Mouse (Mus musculus): ENCODE measurements at regions not wholly inside any gene's neighbourhood (a gene's known extent, or its start where the extent isn't known, plus 50 kb on each side); places are given as distances from the start of the nearest gene placed in this dataset.

DNA sequence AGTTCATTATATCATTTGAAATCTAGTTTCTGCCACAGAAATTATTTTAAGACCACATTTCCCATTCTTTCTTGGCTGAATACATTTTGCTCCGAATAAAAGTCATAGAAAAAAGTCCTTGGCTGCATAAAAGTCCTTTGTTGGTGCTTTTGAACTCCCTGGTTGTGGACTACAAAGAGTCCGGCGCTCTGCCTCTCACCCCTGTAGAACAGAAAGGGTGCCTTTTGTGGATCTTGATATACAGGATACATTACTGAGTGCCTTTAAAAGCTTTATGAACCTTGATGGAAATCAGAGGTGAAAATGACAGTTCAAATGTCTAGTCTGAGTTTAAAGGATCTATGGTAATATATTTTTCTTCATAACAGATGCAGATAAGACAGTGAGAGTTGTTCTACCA is 355.5 kb downstream of the Anxa1 start:
- no peak for DNase-seq (ENCODE audit: low spot score in 2 of 2)

DNA sequence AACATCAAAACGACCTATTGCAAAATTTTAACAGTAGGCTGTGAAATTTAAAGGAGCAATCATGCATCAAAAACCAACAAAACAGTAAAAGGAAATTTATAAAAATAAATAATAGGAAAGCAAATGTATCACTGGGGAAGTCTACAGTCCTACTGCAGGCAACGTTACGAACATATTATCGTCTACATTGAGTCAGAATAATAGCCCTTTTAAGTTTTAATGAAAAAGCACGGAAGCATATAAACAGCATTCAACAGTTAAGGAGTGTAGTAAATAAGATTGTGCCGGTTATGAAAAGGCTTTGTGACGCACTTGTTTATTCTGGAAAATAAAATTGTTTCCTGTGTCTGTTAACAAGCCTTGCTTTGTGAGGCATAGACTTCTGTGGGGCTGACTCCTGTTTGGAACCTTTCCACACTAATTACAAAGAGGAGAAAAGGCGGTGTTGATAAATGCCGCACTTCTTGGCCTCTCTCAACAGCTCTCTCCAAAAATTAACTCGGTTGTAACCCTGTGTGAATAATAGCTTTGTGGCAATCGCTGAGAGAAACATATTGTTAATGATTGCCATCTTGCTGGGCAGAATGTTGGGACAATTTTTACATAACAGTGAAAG is 363.0 kb downstream of the Anxa1 start:
- DNase-seq (ENCODE audit: low spot score in 2 of 2) = no peak

DNA sequence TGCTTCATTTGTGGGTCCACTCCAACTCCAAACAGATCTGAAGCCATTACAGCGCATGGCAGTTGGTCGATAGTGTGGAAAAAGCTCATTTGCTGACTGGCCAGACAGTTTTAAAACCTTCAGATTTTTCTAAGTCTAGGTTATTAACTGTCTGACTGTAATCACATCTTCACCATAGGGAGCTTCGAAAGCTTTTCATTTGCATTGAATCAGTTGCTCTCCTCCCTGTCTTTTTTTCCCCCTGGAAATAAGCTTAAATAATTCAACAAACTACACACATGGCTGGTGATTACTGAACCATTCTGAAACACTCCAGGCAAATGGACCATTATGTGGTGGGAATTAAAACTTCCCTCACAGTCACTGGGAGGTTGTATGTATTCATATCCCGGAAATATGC is 376.6 kb downstream of the Anxa1 start:
- no peak for DNase-seq (ENCODE audit: low spot score in 2 of 2)

DNA sequence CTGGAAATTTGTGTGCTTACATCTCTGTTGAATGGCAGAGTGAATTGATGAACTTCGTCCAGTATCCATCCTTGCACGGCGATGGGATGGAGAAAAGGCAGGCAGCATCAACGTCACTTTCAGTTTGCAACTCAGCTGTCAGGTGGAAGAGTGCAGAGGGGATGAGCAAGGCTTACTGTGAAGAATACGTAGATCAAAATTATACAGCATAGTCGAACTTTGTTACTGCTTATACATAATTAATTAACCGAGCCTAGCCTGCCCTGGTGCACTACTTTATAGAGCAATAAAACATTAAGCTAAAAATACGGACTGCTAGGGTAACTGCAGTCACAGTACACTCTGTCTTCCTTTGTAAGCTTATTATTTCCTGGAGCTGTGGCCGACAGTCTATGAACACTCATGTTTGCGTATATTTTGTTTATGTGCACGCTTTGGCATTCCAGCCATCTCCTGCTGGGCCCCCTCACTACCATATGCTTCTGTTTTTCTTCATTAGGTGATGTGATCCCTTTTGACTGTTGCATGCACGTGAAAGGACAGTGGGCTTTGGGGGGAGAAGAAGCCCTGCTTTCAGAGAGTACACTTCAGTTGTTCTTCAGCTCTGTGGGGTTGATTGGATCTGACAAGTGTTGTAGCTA is 380.8 kb downstream of the Anxa1 start:
- no peak for DNase-seq (ENCODE audit: low spot score in 2 of 2)

DNA sequence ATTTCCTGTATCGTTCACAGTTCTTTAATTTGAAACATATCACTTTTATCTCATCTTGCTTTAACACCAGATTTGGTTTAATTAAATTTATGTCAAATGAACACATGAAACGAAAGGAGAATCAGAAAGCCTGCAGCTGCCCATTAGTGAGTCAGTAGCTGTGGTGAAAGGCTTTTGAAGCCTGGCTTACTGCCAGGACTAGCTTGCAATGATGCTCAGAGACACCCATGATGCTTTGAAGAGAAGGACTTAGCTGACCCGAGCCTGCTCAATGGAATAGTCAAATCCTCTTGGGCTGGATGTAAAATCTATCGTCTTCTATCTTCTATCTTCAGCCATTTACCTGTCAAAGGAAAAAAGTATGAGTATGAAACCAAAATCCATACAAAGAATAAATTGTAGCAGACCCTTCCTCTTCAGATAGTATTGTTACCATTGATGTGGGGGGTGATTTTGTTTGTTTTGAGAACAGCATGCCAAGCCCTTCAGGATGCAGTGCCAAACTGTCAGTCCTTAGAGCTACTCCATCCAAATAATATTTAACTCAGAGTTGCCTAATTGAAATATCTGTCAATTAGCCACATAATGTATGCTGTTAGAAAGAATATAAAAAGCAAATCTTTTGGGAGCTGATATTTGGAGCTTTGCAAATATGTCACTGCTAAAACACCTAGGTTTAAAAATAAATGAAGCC is 384.7 kb downstream of the Anxa1 start:
- DNase-seq (ENCODE audit: low spot score in 2 of 2) = no peak

DNA sequence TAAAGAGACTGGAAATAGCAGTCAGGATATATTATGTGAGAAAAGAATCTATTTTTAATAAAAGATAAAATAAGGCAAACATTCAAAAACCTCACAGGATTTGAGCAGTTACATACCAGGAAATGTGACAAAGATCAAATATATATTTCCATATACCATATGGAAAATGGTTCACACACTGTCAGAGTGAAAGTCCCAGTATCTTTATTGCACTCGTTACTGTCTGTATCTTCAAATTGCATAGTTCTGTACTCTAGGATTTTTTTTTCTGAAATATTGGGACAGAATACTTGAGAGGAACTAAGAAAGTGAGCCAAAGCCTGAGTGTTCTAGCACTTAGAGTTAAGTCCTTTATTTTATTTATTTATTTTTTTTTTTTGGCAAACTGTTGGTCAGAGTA is 403.5 kb downstream of the Anxa1 start:
- no peak for DNase-seq (ENCODE audit: low spot score in 2 of 2)

DNA sequence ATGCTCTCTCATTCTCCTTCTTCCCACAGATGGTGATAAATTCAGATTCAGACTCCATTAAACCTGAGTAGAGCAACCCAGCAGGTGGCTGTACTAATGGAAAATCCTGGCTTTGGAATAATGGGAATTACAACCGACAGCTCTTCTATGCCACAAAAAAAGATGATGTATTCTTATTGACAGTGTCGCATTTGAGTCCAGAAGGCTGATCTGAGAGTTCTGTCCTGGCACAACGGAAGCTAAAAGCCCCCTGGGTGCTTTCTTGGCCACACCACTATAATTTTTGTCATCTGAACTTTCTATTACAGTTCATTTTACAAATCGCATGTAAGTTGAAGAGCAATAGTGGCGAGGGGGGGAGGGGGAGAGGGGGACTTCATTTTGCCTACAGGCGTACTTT is 411.9 kb downstream of the Anxa1 start:
- no peak for DNase-seq (ENCODE audit: low spot score in 2 of 2)

DNA sequence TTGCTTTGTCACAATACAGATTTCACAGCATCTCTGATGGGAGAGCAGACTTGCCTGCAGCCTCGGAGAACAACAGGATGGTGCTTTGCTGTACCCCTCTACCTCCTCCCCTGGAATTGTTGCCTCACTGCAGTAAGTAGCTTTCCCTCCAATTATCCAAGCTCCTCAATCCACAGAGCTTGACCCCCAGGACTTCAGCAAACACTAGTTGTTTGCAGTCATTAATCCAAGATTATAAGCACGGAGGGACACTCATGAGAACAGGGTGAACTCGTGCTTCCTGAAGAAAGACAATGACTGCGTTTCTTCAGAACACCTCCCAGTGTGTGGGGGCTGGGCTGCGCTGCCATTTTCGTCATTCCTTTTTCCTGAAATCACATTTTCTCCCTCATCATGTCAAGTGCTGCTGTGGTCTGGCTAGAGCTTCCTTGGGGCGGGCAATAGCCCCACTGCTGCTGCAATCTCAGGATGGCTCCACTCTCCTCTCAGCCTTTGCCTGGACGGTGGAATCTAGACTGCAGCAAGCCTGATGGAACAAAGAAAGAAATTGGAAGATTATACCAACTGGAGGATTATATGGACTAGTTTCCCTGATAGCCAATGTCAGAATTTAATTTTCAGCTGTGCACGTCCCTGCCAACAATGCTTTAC is 413.0 kb downstream of the Anxa1 start:
- no peak for DNase-seq (ENCODE audit: low spot score in 2 of 2)

DNA sequence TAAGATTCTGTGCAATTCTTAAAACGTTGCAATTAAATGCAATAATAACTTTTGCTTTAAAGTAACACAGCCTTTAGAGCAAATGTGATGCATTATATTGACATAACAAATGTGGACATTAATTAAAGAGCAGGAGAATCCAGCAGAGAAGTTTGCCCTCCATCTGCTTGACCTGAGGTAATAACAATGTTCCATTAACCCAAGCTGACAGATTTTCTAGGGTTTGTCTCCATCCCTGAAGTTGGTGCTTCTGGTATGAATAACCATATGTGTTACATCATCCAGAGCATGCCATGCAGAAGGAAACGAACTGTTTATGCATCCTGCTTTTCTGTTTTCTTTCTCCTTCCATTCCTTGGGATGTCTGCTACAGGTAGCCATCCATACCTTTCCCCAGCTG is 414.0 kb downstream of the Anxa1 start:
- no peak for DNase-seq (ENCODE audit: low spot score in 2 of 2)

DNA sequence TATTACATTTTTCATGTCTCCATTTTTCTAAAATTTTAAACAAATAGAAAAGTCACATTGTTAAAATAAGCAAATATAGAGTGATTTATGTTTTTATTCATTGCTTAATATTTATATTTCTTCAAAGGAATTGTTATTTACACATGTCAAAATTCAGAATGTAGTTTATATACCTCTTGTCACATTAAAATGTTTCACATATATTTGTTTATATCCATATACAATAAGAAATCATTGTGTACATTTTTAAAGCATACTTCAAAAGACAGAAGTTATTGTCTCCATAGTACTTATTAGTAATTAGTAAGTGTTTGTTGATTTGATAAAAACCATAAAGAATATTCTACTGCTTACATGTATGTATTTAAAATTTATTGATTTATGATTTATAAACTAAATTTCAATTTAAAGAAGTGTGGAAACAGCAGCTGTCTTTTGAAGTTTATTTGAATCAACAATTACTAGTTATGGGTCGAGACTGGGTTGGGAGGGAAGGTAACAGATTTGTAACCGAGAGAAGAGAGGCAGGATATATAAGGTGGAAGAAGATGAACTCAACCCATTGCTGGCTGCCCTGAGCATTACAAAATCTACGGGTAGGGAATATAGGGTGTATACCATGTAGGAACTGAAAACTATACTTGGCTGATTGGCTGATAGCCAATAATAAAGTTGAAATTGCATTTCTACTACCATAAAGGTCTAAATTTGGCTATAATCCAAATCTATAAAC is 420.8 kb downstream of the Anxa1 start:
- no peak for DNase-seq (ENCODE audit: low spot score in 2 of 2)

DNA sequence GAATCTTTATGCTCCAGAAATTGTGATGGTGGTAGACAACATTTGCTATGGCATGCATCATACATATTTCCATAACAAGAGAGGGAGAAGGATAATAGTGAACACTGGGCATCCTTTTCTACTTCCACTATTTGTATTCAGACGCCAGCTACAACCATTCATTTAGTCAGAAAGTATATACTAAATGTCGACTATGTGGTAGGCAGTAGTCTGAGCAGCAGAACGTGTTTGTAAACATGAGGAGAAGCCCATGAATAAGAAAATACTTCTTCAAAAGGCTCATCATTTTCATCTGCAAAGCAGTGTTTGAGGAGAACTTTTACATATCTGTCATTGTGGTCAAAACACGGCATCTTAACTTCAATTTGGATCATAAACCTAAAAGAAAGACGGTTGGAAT is 421.4 kb downstream of the Anxa1 start:
- DNase-seq (ENCODE audit: low spot score in 2 of 2) = no peak

DNA sequence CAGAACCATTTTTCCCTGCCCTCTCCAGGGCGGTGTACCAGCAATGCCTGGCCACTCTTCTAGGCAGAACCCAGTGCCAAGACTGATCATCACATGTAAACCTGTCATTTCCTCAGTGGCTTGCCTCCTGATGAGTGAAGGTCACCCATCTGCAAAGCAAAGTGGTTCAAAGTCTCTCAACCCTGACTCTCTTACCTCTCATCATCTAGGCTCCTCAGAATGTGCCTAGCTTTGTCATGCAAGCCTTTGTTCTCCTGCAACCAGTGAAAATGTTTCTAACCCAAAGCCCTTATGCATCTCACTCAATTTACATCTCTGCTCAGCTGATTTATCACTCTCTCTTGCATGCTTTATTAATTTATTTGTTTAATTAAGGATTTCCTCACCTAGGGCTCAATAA is 445.5 kb downstream of the Anxa1 start:
- no peak for DNase-seq (ENCODE audit: low spot score in 2 of 2)

DNA sequence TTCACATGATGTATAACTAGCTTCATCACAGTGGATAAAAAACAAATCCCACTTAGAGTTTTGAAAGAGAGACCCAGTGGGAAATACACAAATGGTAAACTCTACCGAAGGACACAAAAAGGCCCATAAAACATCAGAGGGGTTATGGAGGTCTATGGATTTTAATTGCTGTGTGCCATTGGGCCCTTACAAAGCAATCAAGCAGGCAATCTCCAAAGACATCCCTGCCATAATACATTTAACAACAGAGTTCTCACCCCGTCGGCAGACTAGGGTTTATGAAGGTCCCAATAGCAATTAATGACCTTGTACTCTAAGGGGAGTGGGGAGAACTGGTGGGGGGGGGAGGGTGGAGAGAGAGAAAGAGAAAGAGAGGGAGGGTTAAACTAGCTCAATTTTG is 448.0 kb downstream of the Anxa1 start:
- no peak for DNase-seq (ENCODE audit: low spot score in 2 of 2)

DNA sequence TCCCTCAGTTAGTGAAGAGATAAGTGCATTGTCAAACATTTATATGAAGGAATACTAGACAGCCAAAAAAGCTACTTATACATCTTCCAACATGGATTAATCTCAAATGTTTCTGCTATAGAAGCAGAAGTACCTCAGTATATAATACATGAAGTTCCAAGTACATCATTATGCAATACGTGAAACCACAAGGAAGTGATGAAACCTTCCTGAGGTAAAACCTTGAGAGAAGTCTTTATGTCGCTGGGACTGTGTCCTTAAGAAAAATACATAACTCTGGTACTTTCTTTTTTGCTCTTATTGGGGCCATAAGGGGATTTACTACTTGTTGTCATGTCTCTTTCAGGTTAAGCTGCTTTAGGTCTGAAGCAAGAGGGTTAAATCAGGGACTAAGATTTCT is 469.6 kb downstream of the Anxa1 start:
- DNase-seq (ENCODE audit: low spot score in 2 of 2) = no peak

DNA sequence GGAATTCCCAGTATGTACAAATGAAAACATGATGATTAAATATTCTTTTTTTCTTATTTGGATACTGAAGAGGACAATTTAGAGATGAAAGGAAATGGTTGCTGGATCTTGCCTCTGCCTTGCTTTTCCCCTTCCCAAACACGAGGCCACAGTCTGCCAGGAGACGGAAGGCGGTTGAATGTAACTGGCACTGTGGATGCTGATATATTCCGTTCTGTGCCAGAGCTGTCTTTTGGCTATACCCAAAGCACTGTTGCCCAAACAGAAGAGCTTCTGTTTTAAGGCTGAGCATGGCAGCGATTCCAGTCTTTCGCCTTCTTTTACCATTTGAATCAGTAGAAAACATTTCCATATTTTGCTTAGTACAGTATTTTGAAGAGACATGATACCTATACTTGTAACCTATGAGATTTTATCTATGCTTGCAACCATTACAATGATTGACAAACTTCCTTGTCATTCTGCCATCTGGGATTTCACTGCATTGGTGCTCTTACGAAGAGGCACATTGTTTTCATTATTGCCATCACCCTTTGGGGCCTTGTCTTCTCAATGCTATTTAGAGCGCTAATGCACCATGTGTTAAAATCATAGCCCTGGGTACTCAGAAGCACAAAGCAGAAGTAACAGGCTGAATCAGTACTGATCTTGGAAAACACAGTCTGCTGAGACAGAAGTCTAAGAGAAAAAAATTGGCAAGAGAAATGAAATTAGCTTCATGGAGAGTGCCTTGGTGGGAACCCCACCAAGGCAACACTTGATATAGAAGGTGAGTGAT is 504.6 kb downstream of the Anxa1 start:
- DNase-seq (ENCODE audit: low spot score in 2 of 2) = no peak

DNA sequence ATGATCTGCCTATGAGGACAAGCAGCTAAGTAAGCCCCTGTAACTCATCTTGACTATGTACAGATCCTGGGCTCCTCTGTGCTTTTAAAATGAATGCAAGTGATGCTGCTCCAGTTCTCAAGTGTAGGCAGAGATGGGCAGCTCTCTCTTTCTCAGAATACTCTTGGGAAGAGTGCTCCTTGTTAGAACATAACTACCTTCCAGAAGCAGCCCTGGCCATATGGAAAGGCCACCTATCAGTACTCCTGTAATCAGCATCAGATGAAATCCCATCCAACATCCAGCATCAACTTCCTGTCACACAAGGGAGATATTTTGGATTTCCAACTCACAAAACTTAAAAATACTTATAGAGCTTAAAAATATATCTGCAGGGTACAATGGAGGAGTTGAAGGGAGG is 509.8 kb downstream of the Anxa1 start:
- DNase-seq (ENCODE audit: low spot score in 2 of 2) = no peak

DNA sequence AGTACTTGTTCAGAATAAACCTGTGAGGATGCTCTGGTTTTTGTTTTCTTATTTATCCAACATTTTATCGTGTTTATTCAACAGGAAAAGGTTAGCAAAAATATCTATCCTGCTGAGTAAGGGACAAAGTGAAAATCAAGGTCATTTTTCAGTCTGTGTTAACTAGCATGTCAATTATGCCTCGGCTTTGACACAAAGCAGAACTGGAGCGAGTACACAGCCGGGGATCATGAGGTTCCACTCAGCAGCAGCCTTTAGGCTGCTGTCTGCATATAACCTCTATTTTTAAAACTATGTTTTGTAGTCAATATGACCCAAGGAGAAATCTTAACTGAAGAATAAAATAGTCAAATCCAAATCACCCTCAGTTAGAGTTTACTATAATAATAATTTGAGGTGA is 542.6 kb downstream of the Anxa1 start:
- DNase-seq (ENCODE audit: low spot score in 2 of 2) = no peak

DNA sequence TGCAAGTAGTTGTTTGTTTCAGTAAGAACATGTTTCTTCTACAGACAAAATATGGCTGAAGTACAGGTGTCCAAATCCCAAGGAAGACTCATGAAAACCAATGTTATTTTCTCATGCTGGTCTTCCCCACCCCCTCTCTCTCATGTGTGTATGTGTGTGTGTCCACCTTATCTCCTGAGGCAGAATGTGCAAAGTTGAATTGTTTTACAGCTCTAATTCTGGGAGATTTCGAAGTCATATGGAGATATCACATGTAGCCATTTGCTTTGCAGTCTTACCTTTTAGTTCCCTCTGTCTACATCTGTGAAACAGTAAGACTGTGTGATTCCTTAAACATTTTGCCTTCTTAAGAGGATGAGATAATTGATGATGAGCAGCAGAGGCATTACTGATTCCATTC is 582.8 kb downstream of the Anxa1 start:
- no peak for DNase-seq (ENCODE audit: low spot score in 2 of 2)

DNA sequence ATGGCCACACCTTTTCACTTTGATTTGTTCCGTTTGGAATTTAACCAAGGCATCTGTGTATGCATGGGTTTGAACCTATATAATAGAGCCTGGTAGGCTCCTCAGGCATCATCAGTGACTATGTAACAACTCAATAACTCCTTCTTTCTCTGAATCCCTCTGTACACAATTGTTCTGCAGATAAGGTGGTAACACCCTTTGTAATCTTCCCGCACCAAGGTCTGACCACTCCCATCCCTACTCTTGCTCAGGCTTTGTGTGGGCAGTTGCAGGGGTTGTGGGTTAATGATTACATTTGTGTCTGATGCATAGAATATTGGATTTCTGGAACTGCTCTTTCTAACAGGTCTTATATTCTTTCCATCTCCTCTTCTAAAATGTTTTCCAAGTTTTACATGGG is 596.9 kb downstream of the Anxa1 start:
- no peak for DNase-seq (ENCODE audit: low spot score in 2 of 2)

DNA sequence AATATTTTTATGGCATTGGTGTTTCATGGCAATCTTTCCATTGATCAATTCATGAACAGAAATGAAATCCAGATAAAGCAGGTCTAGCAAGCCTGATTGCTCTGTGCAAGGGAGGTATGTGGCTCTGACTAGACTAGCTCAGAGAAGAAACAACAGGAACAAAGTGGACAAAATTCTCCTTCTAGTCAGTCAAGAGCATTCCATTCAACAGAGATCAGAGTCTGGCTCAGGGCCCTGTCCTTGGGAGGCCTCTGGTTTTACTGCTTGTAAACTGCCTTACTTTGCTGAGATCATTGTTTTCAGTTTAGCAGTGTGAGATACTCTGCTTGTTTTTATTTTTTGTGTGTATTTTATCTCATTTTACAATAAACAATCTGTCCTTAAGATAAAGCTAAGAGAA is 607.2 kb downstream of the Anxa1 start:
- peak in 1 of 2 experiments; percentile 3 for DNase-seq (ENCODE audit: low spot score in 2 of 2)

DNA sequence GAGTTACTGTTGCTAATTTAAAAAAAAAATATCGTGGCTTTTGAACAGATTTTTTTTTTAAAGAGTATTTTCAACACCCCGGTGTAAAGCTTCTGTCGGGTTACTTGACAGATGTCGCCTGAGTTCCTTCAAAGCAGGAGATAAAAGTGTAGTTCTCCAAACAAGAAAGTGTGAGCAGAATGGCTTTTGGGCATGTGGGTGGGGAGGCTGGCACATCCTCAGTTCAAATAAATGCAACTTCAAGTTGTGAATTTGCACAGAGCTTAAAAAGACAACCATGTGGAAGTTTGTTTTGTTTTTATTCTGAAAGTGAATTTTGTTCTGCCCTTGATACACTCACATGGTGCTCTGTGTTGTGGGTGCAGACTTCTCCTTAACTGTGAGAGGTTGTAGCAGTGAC is 612.9 kb downstream of the Anxa1 start:
- DNase-seq (ENCODE audit: low spot score in 2 of 2) = no peak
